Mouse (Mus musculus) T-helper 1 cell (primary cell): ENCODE data around the gene Cyp3a57.
"Not testable (repeated sequence)": the region's sequence is repeated elsewhere in the genome, so short reads cannot be mapped to it uniquely, and the experiment has no call there.

Source experiments
- in situ Hi-C: fragments of 300-600 bp; cut with MboI, MseI; formaldehyde crosslinking; loops from one replicate; pipeline ENCODE4 v1.15.1; 2025; ENCODE audit warnings: high pct_unique_total_duplicates

The Cyp3a57 gene

GRCm38 (mm10) chr5:145344941-145345340 is at the start of gene Cyp3a57:
Gene Cyp3a57, plus strand, starts transcription at chr5:145345279.
- in situ Hi-C loops = no loop called here

DNA sequence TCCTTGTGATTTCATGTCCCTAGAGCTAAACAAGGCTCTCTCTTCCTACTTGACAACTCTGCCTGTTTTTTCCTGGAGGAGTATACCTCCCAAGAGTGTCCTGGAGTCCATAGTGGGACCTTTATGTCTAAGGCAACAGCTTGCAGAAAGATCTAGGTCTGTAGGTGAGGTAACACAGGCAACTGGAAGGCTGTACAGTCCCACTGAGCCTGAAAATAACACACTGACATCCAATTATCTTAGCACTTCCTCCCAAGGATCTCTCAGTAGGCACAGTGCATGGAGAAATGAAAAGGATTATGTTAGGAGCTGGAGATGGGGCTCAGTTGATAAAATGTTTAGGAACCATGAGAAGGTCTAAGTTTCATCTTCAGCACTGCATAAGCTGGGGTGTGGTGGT is 44.6 kb upstream of the Cyp3a57 start:
- in situ Hi-C loops = no loop called here

DNA sequence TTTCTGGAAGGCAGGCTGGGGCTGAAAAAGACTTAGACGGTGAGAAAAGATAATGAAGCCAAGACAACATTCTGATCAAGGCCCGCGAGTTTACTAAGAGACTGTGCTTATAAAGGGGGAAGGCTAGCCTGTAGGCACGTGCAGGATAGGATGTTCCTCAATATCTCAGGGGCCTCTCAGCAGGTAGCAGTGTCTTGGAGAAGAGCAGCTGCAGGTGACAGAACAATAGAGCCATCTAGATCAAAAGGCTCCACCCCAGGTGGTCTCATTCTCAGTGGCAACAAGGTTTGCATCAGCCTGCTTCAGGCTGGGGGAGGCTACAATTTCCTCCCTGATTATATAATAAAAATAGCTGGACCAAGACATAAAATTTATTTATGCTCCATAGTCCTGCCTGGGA is 43.3 kb upstream of the Cyp3a57 start:
- in situ Hi-C loops = not testable (repeated sequence)

DNA sequence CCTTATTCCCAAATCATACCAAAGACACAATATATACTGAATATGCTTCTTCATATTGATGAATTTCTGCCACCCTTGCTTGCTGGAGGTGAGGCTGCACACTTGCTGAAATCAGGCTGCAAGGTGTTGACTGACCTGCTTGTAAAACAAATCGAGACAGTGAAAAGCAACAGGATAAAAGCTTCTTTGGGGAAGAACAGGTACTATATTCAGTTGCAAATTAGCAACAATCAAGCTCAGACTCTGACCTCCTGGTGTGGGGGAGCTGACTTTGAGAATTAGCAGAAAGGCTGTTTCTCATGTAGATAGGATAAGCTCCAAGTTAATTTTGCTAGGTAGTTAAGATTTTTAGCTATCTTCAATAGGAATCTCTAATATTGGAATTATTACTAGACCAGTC is 42.7 kb upstream of the Cyp3a57 start:
- in situ Hi-C loops = no loop called here

GRCm38 (mm10) chr5:145306953-145307352 is 38.1 kb upstream of the Cyp3a57 start:
- in situ Hi-C loops = not testable (repeated sequence)

- in situ Hi-C loops = not testable (repeated sequence)
Observed at GRCm38 (mm10) chr5:145307811-145308210, 37.3 kb upstream of the Cyp3a57 start.

DNA sequence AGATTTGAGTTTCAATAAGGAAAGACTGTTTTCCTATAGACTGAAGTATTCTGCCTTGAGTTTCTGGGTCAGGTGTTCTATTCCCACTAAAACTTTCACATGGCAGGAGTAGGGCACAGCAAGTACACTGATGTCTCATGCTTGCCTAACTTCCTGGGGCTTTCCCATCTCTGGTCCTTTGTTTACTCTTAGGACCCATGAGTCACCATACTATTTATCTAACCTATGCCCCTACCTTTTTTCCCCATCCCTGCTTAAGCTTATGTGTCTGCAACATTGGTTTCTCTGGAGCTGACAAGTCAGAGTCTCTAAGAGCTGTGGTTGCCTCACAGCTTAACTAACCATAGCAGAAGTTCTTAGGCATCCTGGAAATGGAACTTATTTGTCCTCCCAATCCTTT is 31.2 kb upstream of the Cyp3a57 start:
- in situ Hi-C loops = no loop called here

DNA sequence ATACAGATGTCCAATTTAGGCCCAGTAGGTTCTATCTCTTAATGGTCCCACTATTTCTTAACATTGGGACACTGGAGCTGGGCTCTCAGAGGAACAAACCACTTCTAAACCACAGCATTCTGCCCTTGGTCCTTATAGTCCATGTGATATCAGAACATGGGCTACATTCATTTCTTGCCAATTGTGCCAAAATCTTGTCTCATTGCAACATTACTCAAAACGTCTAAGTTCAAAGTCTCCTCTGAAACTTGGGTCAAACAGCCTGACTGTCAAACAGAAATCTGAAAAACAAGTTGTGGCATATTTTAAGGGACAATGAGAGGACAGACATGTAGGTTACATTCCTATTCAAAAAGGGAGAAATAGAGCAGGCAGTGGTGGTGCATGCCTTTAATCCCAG is 27.9 kb upstream of the Cyp3a57 start:
- in situ Hi-C loops = no loop called here

GRCm38 (mm10) chr5:145338756-145339155 is 6.3 kb upstream of the Cyp3a57 start:
- in situ Hi-C loops = not testable (repeated sequence)

GRCm38 (mm10) chr5:145349697-145350096 is 4.6 kb downstream of the Cyp3a57 start:
- in situ Hi-C loops = no loop called here

DNA sequence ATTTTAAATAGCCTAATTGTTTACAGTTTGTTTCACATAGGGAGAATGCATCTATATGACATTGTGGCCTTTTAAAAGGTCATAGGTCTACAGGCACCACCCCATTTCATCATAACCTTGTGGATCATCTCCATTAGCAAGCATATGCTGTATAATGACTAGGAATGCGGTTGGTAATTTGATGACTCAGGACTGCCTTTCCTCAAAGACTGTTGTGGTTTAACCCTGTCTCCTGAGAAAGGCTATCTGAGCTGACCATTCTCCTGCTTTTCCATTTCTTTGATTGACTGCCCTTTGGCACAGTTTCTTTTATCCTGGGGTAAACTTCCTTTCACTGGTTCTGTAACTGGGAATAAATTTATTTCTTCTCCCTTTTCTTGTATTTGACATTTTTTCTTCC is 8.0 kb downstream of the Cyp3a57 start:
- in situ Hi-C loops = no loop called here

GRCm38 (mm10) chr5:145415416-145415815 is 70.3 kb downstream of the Cyp3a57 start:
- in situ Hi-C loops = not testable (repeated sequence)

DNA sequence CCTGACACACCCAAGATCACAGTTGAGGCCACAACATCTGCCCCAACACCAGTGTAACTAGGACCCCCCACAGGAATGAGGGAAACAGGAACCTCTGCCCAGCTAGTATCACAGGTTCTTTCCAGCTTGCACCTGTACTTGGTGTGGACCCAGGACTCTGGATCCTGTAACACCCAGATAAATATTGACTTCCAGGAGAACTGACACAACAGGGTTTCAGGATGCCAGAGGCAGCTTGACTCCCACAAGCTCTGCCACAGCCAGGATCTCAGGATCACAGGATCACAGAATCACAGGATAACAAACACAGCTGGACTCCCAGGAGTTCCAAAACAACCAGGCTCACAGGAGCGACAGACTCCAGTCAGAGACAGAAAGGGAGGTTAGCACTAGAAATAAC is 77.2 kb downstream of the Cyp3a57 start:
- in situ Hi-C loops = no loop called here

- in situ Hi-C loops = no loop called here
Observed at GRCm38 (mm10) chr5:145431004-145431403, 85.9 kb downstream of the Cyp3a57 start.

GRCm38 (mm10) chr5:145433688-145434087 is 88.6 kb downstream of the Cyp3a57 start:
- in situ Hi-C loops = no loop called here
